Mouse (Mus musculus) liver, postnatal 0 days (tissue): Measurements from ENCODE around the gene Foxn3. TPM values are rescaled to one million over a fixed set of nuclear protein-coding genes. Genes with fewer than 3 reads are reported as not detected.

Experiments used
- ATAC-seq: fragments of 200-750 bp; cut with Nextera tagmentation; 2 replicates; pipeline ENCODE4 v1.8.0; 2017; ENCODE audit warnings: mild to moderate bottlenecking, moderate library complexity
- DNase-seq: peaks from one replicate; pipeline ENCODE4 v3.0.0-alpha.2; 2016
- H3K27ac ChIP-seq: fragments of 300-500 bp; sonication (generic); 2 replicates; pipeline ENCODE4 v1.5.1; 2014; ENCODE audit warnings: antibody characterized with exemption, moderate library complexity, mild to moderate bottlenecking, low read depth
- H3K27me3 ChIP-seq: fragments of 300-500 bp; sonication (generic); 2 replicates; pipeline ENCODE4 v1.6.1; 2014; ENCODE audit warnings: low read length, control low read depth, mixed read lengths; ENCODE audit not compliant: insufficient read depth
- H3K36me3 ChIP-seq: fragments of 300-500 bp; sonication (generic); replicated peaks from 2 replicates; pipeline ENCODE4 v1.6.1; 2014; ENCODE audit warnings: mild to moderate bottlenecking, control low read depth, low read length, moderate library complexity, mixed read lengths; ENCODE audit not compliant: insufficient read depth
- H3K4me1 ChIP-seq: fragments of 300-500 bp; sonication (generic); 2 replicates; pipeline ENCODE4 v1.6.1; 2014; ENCODE audit warnings: antibody characterized with exemption, mild to moderate bottlenecking, control low read depth; ENCODE audit not compliant: insufficient read depth
- H3K4me2 ChIP-seq: fragments of 300-500 bp; sonication (generic); 2 replicates; pipeline ENCODE4 v1.6.1; 2014; ENCODE audit warnings: low read depth, mild to moderate bottlenecking, low read length, moderate library complexity, mixed read lengths
- H3K4me3 ChIP-seq: fragments of 300-500 bp; sonication (generic); 2 replicates; pipeline ENCODE4 v1.5.1; 2014; ENCODE audit warnings: low read depth, low read length
- H3K9ac ChIP-seq: fragments of 300-500 bp; sonication (generic); replicated peaks from 2 replicates; pipeline ENCODE4 v1.6.1; 2014; ENCODE audit warnings: mild to moderate bottlenecking, moderate library complexity
- H3K9me3 ChIP-seq: fragments of 300-500 bp; sonication (generic); 2 replicates; pipeline ENCODE4 v1.6.1; 2016; ENCODE audit warnings: mild to moderate bottlenecking, control low read depth, low read length, mixed read lengths
- CTCF ChIP-seq: sonication (generic); IDR thresholded peaks from 2 replicates; pipeline ENCODE4 v1.5.1; 2016; ENCODE audit warnings: antibody characterized with exemption, low read depth
- EP300 ChIP-seq: IDR thresholded peaks from 2 replicates; pipeline ENCODE4 v1.6.1; 2016; ENCODE audit warnings: antibody characterized with exemption, low read depth, mild to moderate bottlenecking
- WGBS: fragments of 180-500 bp; shearing (Covaris S2); extraction: QIAGEN DNeasy Blood & Tissue Kit; methylation state at CpG from one replicate; pipeline ENCODE4 v1.1.7; 2014; ENCODE audit not compliant: insufficient replicate concordance; 5-methylcytosine and 5-hydroxymethylcytosine counted together
- polyA plus RNA-seq: library from polyadenylated mRNA; unstranded; fragments of >200 nt; fragmentation: Nextera tagmentation; extraction: Ambion mirVana; gene quantifications from 2 replicates; pipeline ENCODE4 v1.2.1, GENCODE M21; 2015

Gene Foxn3
- polyA plus RNA-seq, 1 experiment from 2014 or later: 31.2 TPM

DNA sequence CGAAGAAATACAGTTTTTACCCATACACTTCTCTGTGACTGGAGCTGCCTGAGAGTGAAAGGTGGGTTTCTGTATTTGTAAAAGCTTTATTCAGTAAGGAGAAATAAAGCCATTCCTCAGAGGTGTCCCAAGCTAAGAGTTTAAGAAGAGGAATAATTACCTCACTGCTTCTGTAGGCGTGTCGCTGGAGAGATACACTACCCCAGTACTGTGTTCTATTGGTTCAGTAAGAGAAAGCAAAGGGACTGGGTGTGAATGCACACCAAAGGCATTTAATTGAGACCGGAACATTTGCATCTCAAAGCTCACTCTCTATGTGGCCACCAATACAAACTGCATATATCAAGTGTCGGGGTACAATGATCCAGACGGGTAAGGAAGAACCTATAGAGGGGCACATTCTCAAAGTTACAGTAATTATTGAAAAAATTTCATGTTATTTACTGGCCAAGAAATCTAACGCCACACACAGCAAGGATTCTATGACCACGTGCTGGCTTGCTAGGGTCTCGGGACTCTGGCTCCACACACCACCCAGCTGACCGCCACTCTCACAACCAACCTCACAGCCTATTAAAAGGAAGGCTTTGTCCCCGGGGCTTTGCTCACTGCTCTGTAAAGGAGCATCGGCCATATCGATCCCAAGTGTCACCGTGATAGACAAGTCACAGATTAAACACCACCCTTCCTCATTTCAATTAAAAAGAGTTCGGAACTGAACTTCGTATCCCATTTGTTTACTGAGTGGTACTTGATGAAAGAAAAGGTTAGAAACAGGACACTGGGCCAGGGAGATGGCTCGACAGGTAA is 333.2 kb downstream of the Foxn3 start:
- TF ChIP-seq EP300 (no peak), CTCF (no peak)
- H3K9ac ChIP-seq: no peak overlapping the region
- H3K36me3 ChIP-seq: no peaks in the 10 kb centered on the region
- H3K27me3 ChIP-seq: no peaks in the 10 kb centered on the region
- H3K9me3 ChIP-seq: no peaks in the 10 kb centered on the region
- no peak overlapping the region for H3K4me3 ChIP-seq
- peaks cover 33% of the 10 kb centered on the region for H3K4me1 ChIP-seq
- WGBS: 70% methylated on average over 17 of the region's 17 CpGs
- ATAC-seq: no peak
- no peak overlapping the region for H3K4me2 ChIP-seq
- no peak overlapping the region for H3K27ac ChIP-seq
- no peak for DNase-seq

DNA sequence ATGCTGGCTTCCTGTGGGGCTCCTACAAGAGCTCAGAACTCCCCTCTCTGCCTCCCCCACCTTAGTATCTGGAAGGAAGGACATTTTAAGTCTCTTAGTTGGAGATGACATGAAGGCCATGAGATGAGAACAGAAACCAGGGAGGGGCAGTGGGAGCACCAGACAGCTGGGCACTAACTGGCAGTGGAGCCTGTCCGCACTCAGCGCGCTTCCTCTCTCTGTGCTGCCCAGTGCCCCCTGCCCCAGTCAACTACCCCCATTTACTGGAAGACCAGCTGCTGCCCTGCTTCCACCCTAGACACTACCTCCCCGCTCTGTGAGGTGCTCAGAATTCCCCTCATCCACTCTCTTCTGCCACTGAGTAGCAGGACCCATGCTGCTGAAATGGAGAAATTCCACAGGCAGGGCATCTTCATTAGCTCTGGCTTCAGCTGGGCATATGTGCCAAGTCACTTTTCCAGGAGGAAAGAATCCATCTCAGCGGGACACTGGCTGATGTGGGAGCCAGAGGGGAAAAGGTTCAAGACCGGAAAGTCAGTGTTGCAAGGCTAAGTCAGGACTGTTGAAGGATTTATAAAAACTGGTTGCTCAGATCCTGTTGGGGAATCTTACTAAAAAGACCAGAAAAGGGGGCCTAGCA is 335.9 kb downstream of the Foxn3 start:
- no peak overlapping the region for H3K4me3 ChIP-seq
- DNase-seq: no peak
- H3K9ac ChIP-seq: no peak overlapping the region
- no peak for TF ChIP-seq CTCF
- TF ChIP-seq EP300: no peak
- H3K36me3 ChIP-seq: no peaks in the 10 kb centered on the region
- no peaks in the 10 kb centered on the region for H3K9me3 ChIP-seq
- no peak overlapping the region for H3K4me2 ChIP-seq
- no peak for ATAC-seq
- no peak overlapping the region for H3K27ac ChIP-seq
- H3K27me3 ChIP-seq: no peaks in the 10 kb centered on the region
- WGBS: 77% methylated on average over 6 of the region's 6 CpGs
- H3K4me1 ChIP-seq: peaks cover 15% of the 10 kb centered on the region

- H3K9me3 ChIP-seq: no peaks in the 10 kb centered on the region
- DNase-seq (peak; percentile 60), ATAC-seq (peak; percentile 63; the same call in 1 of the 2 replicates)
- H3K4me2 ChIP-seq: no peak overlapping the region
- H3K27me3 ChIP-seq: no peaks in the 10 kb centered on the region
- no peaks in the 10 kb centered on the region for H3K36me3 ChIP-seq
- H3K9ac ChIP-seq: no peak overlapping the region
- no peak overlapping the region for H3K4me3 ChIP-seq
- no peak for TF ChIP-seq EP300
- TF ChIP-seq CTCF: no peak
- H3K4me1 ChIP-seq: peaks cover 9% of the 10 kb centered on the region
- 41% methylated on average over 13 of the region's 13 CpGs for WGBS
- H3K27ac ChIP-seq: no peak overlapping the region
These were observed 338.3 kb downstream of the Foxn3 start for GRCm38 (mm10) chr12:99224863-99225603.

GRCm38 (mm10) chr12:99221087-99221846 is 342.1 kb downstream of the Foxn3 start:
- no peaks in the 10 kb centered on the region for H3K9me3 ChIP-seq
- no peak overlapping the region for H3K9ac ChIP-seq
- 79% methylated on average over 15 of the region's 15 CpGs for WGBS

GRCm38 (mm10) chr12:99220333-99220732 is 343.0 kb downstream of the Foxn3 start:
- no peaks in the 10 kb centered on the region for H3K27me3 ChIP-seq
- no peaks in the 10 kb centered on the region for H3K36me3 ChIP-seq
- ATAC-seq: no peak
- no peak overlapping the region for H3K4me2 ChIP-seq
- H3K4me3 ChIP-seq: no peak overlapping the region
- H3K9me3 ChIP-seq: no peaks in the 10 kb centered on the region
- WGBS: 82% methylated on average over 8 of the region's 8 CpGs
- H3K9ac ChIP-seq: no peak overlapping the region
- no peak overlapping the region for H3K27ac ChIP-seq
- peaks cover 4% of the 10 kb centered on the region for H3K4me1 ChIP-seq
- DNase-seq: no peak
- TF ChIP-seq CTCF (no peak), EP300 (no peak)

More at GRCm38 (mm10) chr12:99221087-99221846, 342.1 kb downstream of the Foxn3 start:
- Histone ChIP-seq H3K4me3 (no peak overlapping the region), H3K4me2 (no peak overlapping the region), H3K27ac (no peak overlapping the region), H3K36me3 (no peaks in the 10 kb centered on the region), H3K27me3 (no peaks in the 10 kb centered on the region), H3K4me1 (peaks cover 4% of the 10 kb centered on the region)
- ATAC-seq (no peak), DNase-seq (no peak)
- no peak for TF ChIP-seq CTCF
- TF ChIP-seq EP300: no peak
